Mouse (Mus musculus) G1E (cell line): ENCODE data around the gene Hmgcr. TPM values are rescaled to one million over a fixed set of nuclear protein-coding genes. Genes with fewer than 3 reads are reported as not detected.
"Not testable (repeated sequence)": the region's sequence is repeated elsewhere in the genome, so short reads cannot be mapped to it uniquely, and the experiment has no call there.

Source experiments
- ATAC-seq: 2 replicates; pipeline ENCODE4 v1.8.0; 2016; ENCODE audit warnings: mild to moderate bottlenecking; ENCODE audit not compliant: insufficient number of reproducible peaks, poor library complexity, low FRiP score, severe bottlenecking; ENCODE audit errors: extremely low read depth
- DNase-seq: peaks from one replicate; pipeline ENCODE4 v3.0.0; 2012; ENCODE audit warnings: low spot score
- H3K27me3 ChIP-seq: 2 replicates; pipeline ENCODE4 v1.6.1; 2012; ENCODE audit warnings: mild to moderate bottlenecking, low read length, inconsistent platforms; ENCODE audit not compliant: insufficient read depth
- H3K36me3 ChIP-seq: replicated peaks from 2 replicates; pipeline ENCODE3; 2012; ENCODE audit warnings: mild to moderate bottlenecking, inconsistent platforms
- H3K4me1 ChIP-seq: 2 replicates; pipeline ENCODE4 v1.6.1; 2012; ENCODE audit warnings: low read depth, low read length, inconsistent platforms, mixed read lengths; ENCODE audit not compliant: insufficient read depth
- H3K4me3 ChIP-seq: 2 replicates; pipeline ENCODE4 v1.5.1; 2012; ENCODE audit warnings: low read depth, mild to moderate bottlenecking, inconsistent platforms, low read length, moderate library complexity, mixed read lengths
- H3K9me3 ChIP-seq: replicated peaks from 2 replicates; pipeline ENCODE4 v1.6.1; 2012; ENCODE audit warnings: inconsistent platforms
- CTCF ChIP-seq: IDR thresholded peaks from 2 replicates; pipeline ENCODE4 v1.5.1; 2012; ENCODE audit warnings: low read depth, low read length, inconsistent platforms, mixed read lengths
- GATA1 ChIP-seq: IDR thresholded peaks from 2 replicates; pipeline ENCODE4 v1.6.1; 2012; ENCODE audit warnings: borderline replicate concordance, low read length, inconsistent platforms, mixed read lengths
- GATA2 ChIP-seq: IDR thresholded peaks from 2 replicates; pipeline ENCODE4 v1.6.1; 2012; ENCODE audit warnings: low read depth, low read length, inconsistent platforms, borderline replicate concordance
- POLR2AphosphoS5 ChIP-seq: IDR thresholded peaks from 2 replicates; pipeline ENCODE4 v1.6.1; 2012; ENCODE audit warnings: low read depth, low read length, inconsistent platforms; ENCODE audit not compliant: insufficient replicate concordance
- TAL1 ChIP-seq: conservative IDR thresholded peaks from 2 replicates; pipeline ENCODE4 v1.6.1; 2012; ENCODE audit warnings: low read depth, low read length, inconsistent platforms, mixed read lengths
- polyA plus RNA-seq: library from polyadenylated mRNA; stranded (reverse); fragments of >175 nt; gene quantifications from 2 replicates; pipeline ENCODE4 v1.2.3, GENCODE M21; 2012
- total RNA-seq, 2 experiments: library from RNA; stranded (forward) in 1 of 2; stranded (reverse) in 1 of 2; fragments of 200-1000 nt in 1 of 2; fragments of >200 nt in 1 of 2; fragmentation: Nextera tagmentation in 1 of 2; gene quantifications; 2 replicates each; pipeline ENCODE4 v1.2.3; 2014 to 2017

Hmgcr gene
- total and polyA plus RNA-seq, 3 experiments = 18.5 to 329 (median 206) TPM

GRCm38 (mm10) chr13:96671078-96671905, 556 bp upstream of the Hmgcr start:
- Histone ChIP-seq H3K4me3 (peak overlapping the region; percentile 100), H3K4me1 (peaks cover 35% of the 10 kb centered on the region), H3K36me3 (peaks cover 23% of the 10 kb centered on the region), H3K27me3 (no peaks in the 10 kb centered on the region), H3K9me3 (no peaks in the 10 kb centered on the region)
- TF ChIP-seq POLR2AphosphoS5 (no peak), TAL1 (no peak), CTCF (no peak), GATA1 (no peak), GATA2 (no peak)
- ATAC-seq = no peak
- DNase-seq = peak; percentile 25

- no peaks in the 10 kb centered on the region for H3K27me3 ChIP-seq
- ATAC-seq (no peak), DNase-seq (no peak)
- H3K9me3 ChIP-seq = no peaks in the 10 kb centered on the region
- H3K4me3 ChIP-seq = peak overlapping the region; percentile 100
- TF ChIP-seq POLR2AphosphoS5 (no peak), GATA2 (no peak)
- peaks cover 45% of the 10 kb centered on the region for H3K4me1 ChIP-seq
- H3K36me3 ChIP-seq = peaks cover 36% of the 10 kb centered on the region
Observed at GRCm38 (mm10) chr13:96670019-96670405, 724 bp downstream of the Hmgcr start.

GRCm38 (mm10) chr13:96664419-96664974, 6.2 kb downstream of the Hmgcr start:
- H3K27me3 ChIP-seq = no peaks in the 10 kb centered on the region

GRCm38 (mm10) chr13:96663120-96663519, 7.6 kb downstream of the Hmgcr start:
- peaks cover 96% of the 10 kb centered on the region for H3K36me3 ChIP-seq
- not testable (repeated sequence) for ATAC-seq

More at GRCm38 (mm10) chr13:96664419-96664974, 6.2 kb downstream of the Hmgcr start:
- no peak for TF ChIP-seq GATA1
- no peak for TF ChIP-seq CTCF
- no peak for TF ChIP-seq GATA2
- no peak for TF ChIP-seq POLR2AphosphoS5
- TF ChIP-seq TAL1 = no peak
- Histone ChIP-seq H3K4me1 (peaks cover 66% of the 10 kb centered on the region), H3K4me3 (no peak overlapping the region; the same call in 1 of the 2 replicates), H3K36me3 (peaks cover 89% of the 10 kb centered on the region), H3K9me3 (no peaks in the 10 kb centered on the region)
- DNase-seq = no peak
- no peak for ATAC-seq

GRCm38 (mm10) chr13:96660095-96660860, 10.5 kb downstream of the Hmgcr start:
- DNase-seq (no peak), ATAC-seq (no peak)
- H3K4me3 ChIP-seq = no peak overlapping the region
- TF ChIP-seq CTCF (no peak), POLR2AphosphoS5 (no peak; the same call in 1 of the 2 replicates), TAL1 (no peak), GATA2 (no peak), GATA1 (no peak)
- no peaks in the 10 kb centered on the region for H3K9me3 ChIP-seq
- H3K4me1 ChIP-seq = peaks cover 69% of the 10 kb centered on the region
- no peaks in the 10 kb centered on the region for H3K27me3 ChIP-seq
- H3K36me3 ChIP-seq = peaks cover 98% of the 10 kb centered on the region

More at GRCm38 (mm10) chr13:96663120-96663519, 7.6 kb downstream of the Hmgcr start:
- peaks cover 77% of the 10 kb centered on the region for H3K4me1 ChIP-seq
- H3K27me3 ChIP-seq, DNase-seq, H3K9me3 ChIP-seq, H3K4me3 ChIP-seq: not testable (repeated sequence)

GRCm38 (mm10) chr13:96658936-96659335, 11.8 kb downstream of the Hmgcr start:
- Histone ChIP-seq H3K9me3 (no peaks in the 10 kb centered on the region), H3K27me3 (no peaks in the 10 kb centered on the region), H3K36me3 (peaks cover 98% of the 10 kb centered on the region), H3K4me1 (peaks cover 71% of the 10 kb centered on the region), H3K4me3 (no peak overlapping the region)
- DNase-seq (no peak), ATAC-seq (no peak)
- no peak for TF ChIP-seq GATA2
- TF ChIP-seq CTCF = no peak
- no peak for TF ChIP-seq POLR2AphosphoS5
- no peak for TF ChIP-seq GATA1
- no peak for TF ChIP-seq TAL1
